Mouse (Mus musculus) hindbrain, embryonic 16.5 days (tissue): ENCODE data around the gene Atxn2l. TPM values are rescaled to one million over a fixed set of nuclear protein-coding genes. Genes with fewer than 3 reads are reported as not detected.

ENCODE experiments used
- ATAC-seq: fragments of 200-750 bp; cut with Nextera tagmentation; 2 replicates; pipeline ENCODE4 v1.8.0; 2017; ENCODE audit warnings: moderate TSS enrichment, moderate library complexity
- H3K27ac ChIP-seq: fragments of 300-500 bp; sonication (generic); 2 replicates; pipeline ENCODE4 v1.5.1; 2014; ENCODE audit warnings: low read depth, mild to moderate bottlenecking, control low read depth, low read length, moderate library complexity
- H3K27me3 ChIP-seq: fragments of 300-500 bp; sonication (generic); replicated peaks from 2 replicates; pipeline ENCODE4 v1.6.1; 2014; ENCODE audit warnings: low read length; ENCODE audit not compliant: control insufficient read depth, insufficient read depth
- H3K36me3 ChIP-seq: fragments of 300-500 bp; sonication (generic); 2 replicates; pipeline ENCODE4 v1.6.1; 2014; ENCODE audit warnings: mild to moderate bottlenecking, low read length, moderate library complexity, mixed read lengths; ENCODE audit not compliant: control insufficient read depth, insufficient read depth
- H3K4me1 ChIP-seq: fragments of 300-500 bp; sonication (generic); 2 replicates; pipeline ENCODE4 v1.6.1; 2014; ENCODE audit warnings: low read depth, low read length; ENCODE audit not compliant: control insufficient read depth, insufficient read depth
- H3K4me2 ChIP-seq: fragments of 300-500 bp; sonication (generic); 2 replicates; pipeline ENCODE4 v1.6.1; 2014; ENCODE audit warnings: mild to moderate bottlenecking, low read length, control low read depth, moderate library complexity
- H3K4me3 ChIP-seq: fragments of 300-500 bp; sonication (generic); 2 replicates; pipeline ENCODE4 v1.5.1; 2014; ENCODE audit warnings: mild to moderate bottlenecking, low read length, control low read depth, moderate library complexity
- H3K9ac ChIP-seq: fragments of 300-500 bp; sonication (generic); 2 replicates; pipeline ENCODE4 v1.6.1; 2014; ENCODE audit warnings: low read depth, mild to moderate bottlenecking, control low read depth, low read length, moderate library complexity
- H3K9me3 ChIP-seq: fragments of 300-500 bp; sonication (generic); 2 replicates; pipeline ENCODE4 v1.6.1; 2014; ENCODE audit warnings: mild to moderate bottlenecking, low read length, moderate library complexity; ENCODE audit not compliant: control insufficient read depth
- WGBS: fragments of 180-500 bp; shearing (Covaris S2); extraction: QIAGEN DNeasy Blood & Tissue Kit; methylation state at CpG from one replicate; pipeline ENCODE4 v1.1.7; 2014; 5-methylcytosine and 5-hydroxymethylcytosine counted together
- polyA plus RNA-seq: library from polyadenylated mRNA; unstranded; fragments of >200 nt; fragmentation: Nextera tagmentation; extraction: Ambion mirVana; gene quantifications from 2 replicates; pipeline ENCODE4 v1.2.1, GENCODE M21; 2015

Atxn2l gene
- polyA plus RNA-seq, 1 experiment from 2014 or later = 48.1 TPM

DNA sequence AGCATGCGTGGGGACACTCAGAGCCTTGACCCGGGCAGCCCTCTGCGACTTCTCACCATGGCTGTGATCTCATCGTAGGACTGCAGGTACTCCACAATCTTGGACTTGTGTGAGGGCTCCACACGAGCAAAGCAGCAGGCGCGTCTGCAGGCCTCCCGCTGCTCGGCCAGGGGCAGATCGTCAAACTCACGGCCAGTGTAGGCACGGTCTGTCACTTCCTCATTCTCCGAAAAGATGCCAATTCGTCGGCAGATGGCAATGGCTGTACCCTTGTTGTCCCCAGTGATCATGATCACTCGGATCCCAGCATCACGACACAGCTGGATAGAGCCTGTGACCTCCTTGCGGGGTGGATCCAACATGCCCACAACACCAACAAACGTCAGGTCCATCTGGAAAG is 54.8 kb downstream of the Atxn2l start:
- H3K36me3 ChIP-seq = peaks cover 16% of the 10 kb centered on the region

DNA sequence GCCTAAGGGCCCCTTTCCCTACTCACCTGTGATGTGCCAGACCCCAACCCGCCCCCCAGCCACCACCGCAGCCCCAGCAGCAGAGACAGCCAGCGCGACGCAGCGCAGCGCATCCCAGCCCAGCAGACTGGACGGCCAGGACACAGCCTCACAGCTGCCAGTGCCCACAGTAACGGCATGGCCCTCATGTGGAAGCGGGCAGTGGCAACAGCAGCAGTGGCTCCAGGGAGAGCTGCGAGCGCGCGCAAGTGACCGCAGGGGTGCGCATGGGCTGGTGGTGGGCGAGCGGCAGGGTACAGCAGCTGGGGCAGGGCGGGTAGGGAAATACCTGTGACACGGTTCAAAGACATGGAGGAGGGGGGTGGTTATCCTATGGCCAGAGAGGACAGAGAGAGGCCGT is 57.0 kb downstream of the Atxn2l start:
- Histone ChIP-seq H3K9me3 (no peaks in the 10 kb centered on the region), H3K27ac (no peak overlapping the region), H3K4me2 (no peak overlapping the region), H3K4me3 (no peak overlapping the region), H3K36me3 (peaks cover 16% of the 10 kb centered on the region), H3K4me1 (no peaks in the 10 kb centered on the region), H3K9ac (no peak overlapping the region), H3K27me3 (no peaks in the 10 kb centered on the region)
- 89% methylated on average over 21 of the region's 21 CpGs for WGBS
- no peak for ATAC-seq

More for the DNA sequence above, 54.8 kb downstream of the Atxn2l start:
- no peak overlapping the region for H3K27ac ChIP-seq
- H3K9me3 ChIP-seq = no peaks in the 10 kb centered on the region
- H3K4me1 ChIP-seq = no peaks in the 10 kb centered on the region
- H3K9ac ChIP-seq = no peak overlapping the region
- WGBS = 89% methylated on average over 19 of the region's 19 CpGs
- ATAC-seq = no peak
- H3K27me3 ChIP-seq = no peaks in the 10 kb centered on the region
- H3K4me3 ChIP-seq = no peak overlapping the region
- no peak overlapping the region for H3K4me2 ChIP-seq

DNA sequence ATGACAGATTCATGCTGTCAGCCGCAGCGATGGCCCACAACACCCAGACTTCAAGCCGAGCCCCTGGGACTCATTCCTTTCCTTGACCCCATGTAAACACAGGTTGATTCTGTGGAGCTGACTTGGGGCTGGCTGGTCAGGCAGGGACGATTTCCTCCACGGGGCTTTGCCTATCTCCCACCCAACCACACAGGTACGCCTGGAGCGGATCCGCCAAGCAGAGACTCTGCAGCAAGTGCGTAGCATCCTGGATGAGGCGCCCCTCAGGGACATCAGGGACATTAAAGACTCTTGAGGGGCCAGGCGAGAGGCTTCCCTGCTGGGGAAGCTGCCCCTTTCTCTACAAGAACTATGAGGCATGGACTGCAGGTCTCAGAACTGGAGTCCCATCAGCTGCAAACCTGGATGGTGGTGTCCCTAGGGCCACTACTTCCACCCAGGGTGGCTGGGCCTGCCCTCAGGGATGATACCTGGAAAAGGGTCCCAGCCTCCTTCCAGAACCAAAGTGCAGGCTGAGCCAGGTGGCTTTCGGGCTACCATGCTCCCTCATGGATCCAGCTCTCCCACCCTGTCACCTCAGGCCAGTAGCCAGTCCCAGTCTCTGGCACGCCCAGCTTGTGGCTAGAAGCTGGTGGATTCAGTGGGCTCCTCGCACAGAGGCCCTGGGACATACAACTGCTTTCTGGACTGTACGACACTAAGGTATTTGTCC is 58.0 kb downstream of the Atxn2l start:
- peaks cover 16% of the 10 kb centered on the region for H3K36me3 ChIP-seq
- 95% methylated on average over 15 of the region's 15 CpGs for WGBS

DNA sequence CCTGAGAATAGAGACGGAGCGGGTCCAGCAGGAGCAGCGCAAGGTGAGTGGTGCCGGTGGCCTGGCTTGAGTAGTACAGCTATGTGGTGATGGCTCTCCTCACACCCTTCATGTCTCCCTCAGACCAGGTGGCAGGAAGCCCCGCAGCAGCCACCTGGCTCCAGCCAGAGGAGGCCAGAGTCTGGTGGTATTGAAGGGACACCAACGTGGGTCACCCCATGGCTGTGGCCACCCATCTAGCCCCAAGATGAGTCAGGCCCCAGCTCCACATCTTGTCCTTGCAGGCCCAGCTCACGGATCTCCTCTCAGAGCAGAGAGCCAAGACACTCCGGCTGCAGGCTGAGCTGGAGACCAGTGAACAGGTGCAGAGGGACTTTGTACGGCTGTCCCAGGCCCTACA is 58.7 kb downstream of the Atxn2l start:
- Histone ChIP-seq H3K4me2 (no peak overlapping the region), H3K36me3 (peaks cover 16% of the 10 kb centered on the region), H3K9ac (no peak overlapping the region), H3K9me3 (no peaks in the 10 kb centered on the region), H3K27me3 (no peaks in the 10 kb centered on the region), H3K4me3 (no peak overlapping the region), H3K4me1 (no peaks in the 10 kb centered on the region), H3K27ac (no peak overlapping the region)
- WGBS = 94% methylated on average over 9 of the region's 9 CpGs
- no peak for ATAC-seq

More for the DNA sequence above, 58.0 kb downstream of the Atxn2l start:
- Histone ChIP-seq H3K4me2 (no peak overlapping the region), H3K27me3 (no peaks in the 10 kb centered on the region), H3K9me3 (no peaks in the 10 kb centered on the region), H3K4me1 (no peaks in the 10 kb centered on the region), H3K9ac (no peak overlapping the region), H3K4me3 (no peak overlapping the region), H3K27ac (no peak overlapping the region)
- no peak for ATAC-seq

DNA sequence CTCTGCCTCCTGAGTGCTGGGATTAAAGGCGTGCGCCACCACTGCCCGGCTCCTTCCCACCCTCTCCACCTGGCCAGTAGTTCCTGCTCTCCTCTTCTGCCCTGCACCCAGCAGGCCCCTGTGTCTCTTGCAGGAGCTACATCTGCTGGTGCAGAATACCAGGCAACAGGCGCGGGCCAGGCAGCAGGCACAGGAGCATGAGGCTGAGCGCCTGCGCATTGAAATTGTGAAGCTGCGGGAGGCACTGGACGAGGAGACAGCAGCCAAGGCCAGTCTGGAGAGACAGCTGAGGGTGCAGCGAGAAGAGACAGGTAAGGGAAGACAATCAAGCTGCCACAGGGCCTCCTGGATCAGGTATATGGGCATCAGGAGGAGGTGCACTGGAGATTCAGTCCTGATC is 59.2 kb downstream of the Atxn2l start:
- Histone ChIP-seq H3K9ac (no peak overlapping the region), H3K27me3 (no peaks in the 10 kb centered on the region), H3K4me3 (no peak overlapping the region), H3K4me1 (no peaks in the 10 kb centered on the region), H3K4me2 (no peak overlapping the region), H3K27ac (no peak overlapping the region), H3K9me3 (no peaks in the 10 kb centered on the region), H3K36me3 (peaks cover 16% of the 10 kb centered on the region)
- 97% methylated on average over 10 of the region's 10 CpGs for WGBS
- ATAC-seq = no peak

Other genes starting within 250 kb of the Atxn2l start
- gene Sbk1, start 230.8 kb downstream of the Atxn2l start, polyA plus RNA-seq = 159 and 208 TPM in 2 replicates
- gene Lat, start 133.9 kb downstream of the Atxn2l start, polyA plus RNA-seq = 0.55 and 1.00 TPM in 2 replicates
- gene Spns1, start 126.0 kb downstream of the Atxn2l start, polyA plus RNA-seq = 98.1 and 98.9 TPM in 2 replicates
- 2.1 and 2.3 TPM in 2 replicates for gene Nfatc2ip, start 106.7 kb downstream of the Atxn2l start, polyA plus RNA-seq
- not detected in 2 replicates for gene Cd19, start 88.5 kb downstream of the Atxn2l start, polyA plus RNA-seq
- gene Rabep2, start 74.7 kb downstream of the Atxn2l start, polyA plus RNA-seq = 23.1 and 26.0 TPM in 2 replicates
- gene Atp2a1, start 40.3 kb downstream of the Atxn2l start, polyA plus RNA-seq = 0.56 and 14.3 TPM in 2 replicates
- gene Sh2b1, start 28.0 kb downstream of the Atxn2l start, polyA plus RNA-seq = 70.7 and 76.5 TPM in 2 replicates
- gene Tufm, start 16.1 kb downstream of the Atxn2l start, polyA plus RNA-seq = 136 and 137 TPM in 2 replicates
- gene Eif3c, start 63.0 kb upstream of the Atxn2l start, polyA plus RNA-seq = 172 and 174 TPM in 2 replicates
- gene Apobr, start 81.5 kb upstream of the Atxn2l start, polyA plus RNA-seq = 0.36 and 0.88 TPM in 2 replicates
- 37.1 and 38.9 TPM in 2 replicates for gene Cln3, start 82.4 kb upstream of the Atxn2l start, polyA plus RNA-seq
- not detected in 2 replicates for gene Il27, start 91.5 kb upstream of the Atxn2l start, polyA plus RNA-seq
- gene Nupr1, start 127.4 kb upstream of the Atxn2l start, polyA plus RNA-seq = 14.8 and 15.6 TPM in 2 replicates
- 54.9 and 56.5 TPM in 2 replicates for gene Sgf29, start 145.9 kb upstream of the Atxn2l start, polyA plus RNA-seq
- gene Sult1a1, start 173.0 kb upstream of the Atxn2l start, polyA plus RNA-seq = 11.9 and 12.0 TPM in 2 replicates
- gene Bola2, start 192.0 kb upstream of the Atxn2l start, polyA plus RNA-seq = 130 and 133 TPM in 2 replicates
- gene Slx1b, start 192.3 kb upstream of the Atxn2l start, polyA plus RNA-seq = 13.4 and 15.0 TPM in 2 replicates
- gene Coro1a, start 204.3 kb upstream of the Atxn2l start, polyA plus RNA-seq = 119 and 125 TPM in 2 replicates